Mouse (Mus musculus): ENCODE results near the gene Fam149a. TPM values are rescaled to one million over a fixed set of nuclear protein-coding genes. Genes with fewer than 3 reads are reported as not detected.

Gene Fam149a
- polyA plus RNA-seq (2015; fragmentation: Nextera tagmentation; extraction: Ambion mirVana): 13.9 and 15.7 TPM in 2 replicates

DNA sequence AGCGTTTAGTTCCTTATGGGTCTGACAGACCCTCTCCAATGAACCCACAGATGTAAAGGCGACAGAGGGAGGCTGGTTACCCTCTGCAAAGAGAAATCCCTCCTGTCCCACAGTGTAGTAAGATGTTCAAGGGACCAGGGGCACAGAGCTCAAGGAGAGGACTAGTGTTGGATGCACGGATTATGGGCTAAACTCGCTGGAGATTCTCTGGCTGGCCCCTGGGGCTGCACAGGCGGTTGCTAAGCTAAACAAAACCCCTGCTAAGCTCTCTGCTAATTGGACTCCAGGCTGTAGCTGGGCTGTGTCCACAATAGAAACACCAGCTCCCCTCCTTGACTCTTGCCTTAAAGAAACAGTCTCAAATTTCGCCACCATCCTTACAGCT is at the start of gene Fam149a:
Fam149a (minus strand) TSS at position 329 of the 385 bp plus-strand sequence.
- no peak within 1 kb of the TSS for H3K27ac ChIP-seq (replicated peaks)

GRCm38 (mm10) chr8:45420151-45420550 is 38.1 kb upstream of the Fam149a start:
- no peak overlapping the region for H3K4me3 ChIP-seq (replicated peaks)
- ATAC-seq (ENCODE audit: insufficient number of reproducible peaks, low FRiP score, low TSS enrichment, low read depth): no peak
- no peak overlapping the region for H3K4me2 ChIP-seq (replicated peaks)
- no peaks in the 10 kb centered on the region for H3K27me3 ChIP-seq
- H3K36me3 ChIP-seq: no peaks in the 10 kb centered on the region
- H3K27ac ChIP-seq (replicated peaks): no peak overlapping the region
- no peak overlapping the region for H3K9ac ChIP-seq
- H3K4me1 ChIP-seq: no peaks in the 10 kb centered on the region
- no peaks in the 10 kb centered on the region for H3K9me3 ChIP-seq (replicated peaks)
- 82% methylated on average over 7 of the region's 7 CpGs for WGBS

More for the DNA sequence above, at the start of gene Fam149a:
- WGBS: 3% methylated on average over 6 of the region's 6 CpGs
- peaks cover 13% of the 10 kb centered on the region for H3K4me1 ChIP-seq
- peaks cover 12% of the 10 kb centered on the region; the same call in 1 of the 2 replicates for H3K27me3 ChIP-seq
- H3K4me2 ChIP-seq (replicated peaks): peak within 1 kb of the TSS; percentile 70
- ATAC-seq (ENCODE audit: insufficient number of reproducible peaks, low FRiP score, low TSS enrichment, low read depth): peak; percentile 56
- H3K4me3 ChIP-seq (replicated peaks): peak within 1 kb of the TSS; percentile 37
- no peaks in the 10 kb centered on the region for H3K36me3 ChIP-seq
- H3K9me3 ChIP-seq (replicated peaks): no peaks in the 10 kb centered on the region
- no peak within 1 kb of the TSS for H3K9ac ChIP-seq

DNA sequence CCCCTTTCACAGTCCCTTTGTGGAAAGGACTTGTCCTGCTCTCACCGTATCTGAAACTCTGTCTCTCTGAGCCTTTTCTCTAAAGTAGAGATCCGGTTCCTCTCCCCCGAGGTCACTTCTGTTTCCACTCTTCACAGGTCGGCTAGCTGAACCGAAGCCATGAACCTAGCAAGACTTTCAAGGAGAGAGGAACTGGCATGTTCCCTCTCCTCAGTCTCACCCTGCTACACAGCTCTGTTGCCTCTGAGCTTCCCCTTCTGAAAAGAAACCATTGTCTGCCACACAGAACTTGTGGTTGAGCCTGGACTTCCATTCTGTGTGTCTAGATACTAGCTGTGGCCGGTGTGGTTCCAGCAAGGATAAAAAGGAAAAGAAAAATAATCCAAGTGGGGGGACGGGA is 32.9 kb upstream of the Fam149a start:
- WGBS: 63% methylated on average over 7 of the region's 7 CpGs
- Histone ChIP-seq H3K4me2 (replicated peaks) (no peak overlapping the region), H3K27ac (replicated peaks) (no peak overlapping the region), H3K36me3 (no peaks in the 10 kb centered on the region), H3K9me3 (replicated peaks) (no peaks in the 10 kb centered on the region), H3K4me3 (replicated peaks) (no peak overlapping the region), H3K27me3 (no peaks in the 10 kb centered on the region), H3K9ac (no peak overlapping the region), H3K4me1 (no peaks in the 10 kb centered on the region; the same call in 1 of the 2 replicates)
- no peak for ATAC-seq (ENCODE audit: insufficient number of reproducible peaks, low FRiP score, low TSS enrichment, low read depth)

DNA sequence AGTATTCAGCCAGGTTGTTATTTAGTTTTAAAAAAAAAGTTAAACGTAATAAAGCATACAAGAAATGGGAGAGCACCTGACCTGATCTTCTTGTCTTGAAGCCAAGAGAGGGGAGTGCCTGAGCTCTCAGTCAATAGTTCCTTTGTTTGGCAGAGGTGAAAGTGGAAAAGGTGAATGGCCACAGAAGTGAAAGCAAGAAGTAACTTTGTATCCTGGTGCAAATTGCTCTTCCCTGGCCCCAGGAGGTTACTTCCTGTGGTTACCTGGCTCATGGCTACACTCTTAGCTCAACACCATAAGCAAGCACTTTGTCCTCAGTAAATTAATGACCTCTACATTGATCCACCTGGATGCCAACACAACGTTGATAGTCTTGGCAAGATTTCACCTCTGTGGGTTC is 28.8 kb upstream of the Fam149a start, which contains the start of gene Tlr3:
Tlr3 (minus strand) TSS at position 199 of the 400 bp plus-strand sequence.
- Histone ChIP-seq H3K9me3 (replicated peaks) (no peaks in the 10 kb centered on the region), H3K27me3 (no peaks in the 10 kb centered on the region), H3K4me1 (no peaks in the 10 kb centered on the region; the same call in 1 of the 2 replicates), H3K27ac (replicated peaks) (peak within 1 kb of the TSS; percentile 63), H3K36me3 (no peaks in the 10 kb centered on the region), H3K4me2 (replicated peaks) (peak within 1 kb of the TSS; percentile 64), H3K4me3 (replicated peaks) (peak within 1 kb of the TSS; percentile 50), H3K9ac (peak within 1 kb of the TSS; percentile 24; the same call in 1 of the 2 replicates)
- ATAC-seq (ENCODE audit: insufficient number of reproducible peaks, low FRiP score, low TSS enrichment, low read depth): no peak
- 43% methylated on average over 2 of the region's 2 CpGs for WGBS

- peak; percentile 91 for ATAC-seq (ENCODE audit: insufficient number of reproducible peaks, low FRiP score, low TSS enrichment, low read depth)
- 6% methylated on average over 18 of the region's 18 CpGs for WGBS
- Histone ChIP-seq H3K4me1 (no peaks in the 10 kb centered on the region; the same call in 1 of the 2 replicates), H3K27ac (replicated peaks) (peak overlapping the region; percentile 63), H3K9ac (peak overlapping the region; percentile 24; the same call in 1 of the 2 replicates), H3K4me2 (replicated peaks) (peak overlapping the region; percentile 64), H3K9me3 (replicated peaks) (no peaks in the 10 kb centered on the region), H3K36me3 (no peaks in the 10 kb centered on the region), H3K27me3 (no peaks in the 10 kb centered on the region), H3K4me3 (replicated peaks) (peak overlapping the region; percentile 50)
Measured at GRCm38 (mm10) chr8:45410146-45410880, 28.2 kb upstream of the Fam149a start.

- no peaks in the 10 kb centered on the region for H3K9me3 ChIP-seq (replicated peaks)
- 38% methylated on average over 4 of the region's 4 CpGs for WGBS
- H3K27me3 ChIP-seq: no peaks in the 10 kb centered on the region
- no peak overlapping the region for H3K9ac ChIP-seq
- H3K27ac ChIP-seq (replicated peaks): peak overlapping the region; percentile 63
- H3K4me3 ChIP-seq (replicated peaks): peak overlapping the region; percentile 50
- H3K4me1 ChIP-seq: no peaks in the 10 kb centered on the region; the same call in 1 of the 2 replicates
- H3K4me2 ChIP-seq (replicated peaks): peak overlapping the region; percentile 64
- no peaks in the 10 kb centered on the region for H3K36me3 ChIP-seq
- no peak for ATAC-seq (ENCODE audit: insufficient number of reproducible peaks, low FRiP score, low TSS enrichment, low read depth)
Measured at GRCm38 (mm10) chr8:45409702-45410101, 27.6 kb upstream of the Fam149a start.

GRCm38 (mm10) chr8:45383250-45383649 is 1.2 kb upstream of the Fam149a start:
- H3K4me2 ChIP-seq (replicated peaks): no peak overlapping the region
- H3K36me3 ChIP-seq: no peaks in the 10 kb centered on the region
- H3K4me3 ChIP-seq (replicated peaks): no peak overlapping the region
- no peak overlapping the region for H3K27ac ChIP-seq (replicated peaks)
- no peak for ATAC-seq (ENCODE audit: insufficient number of reproducible peaks, low FRiP score, low TSS enrichment, low read depth)
- peaks cover 13% of the 10 kb centered on the region for H3K4me1 ChIP-seq
- no peaks in the 10 kb centered on the region for H3K9me3 ChIP-seq (replicated peaks)
- no peak overlapping the region for H3K9ac ChIP-seq
- H3K27me3 ChIP-seq: peaks cover 12% of the 10 kb centered on the region; the same call in 1 of the 2 replicates
- WGBS: 53% methylated on average over 1 of the region's 1 CpGs

GRCm38 (mm10) chr8:45381075-45381962 is 772 bp downstream of the Fam149a start:
- Histone ChIP-seq H3K27ac (replicated peaks) (no peak overlapping the region), H3K27me3 (peaks cover 12% of the 10 kb centered on the region; the same call in 1 of the 2 replicates), H3K4me1 (peaks cover 13% of the 10 kb centered on the region), H3K4me2 (replicated peaks) (peak overlapping the region; percentile 70), H3K4me3 (replicated peaks) (peak overlapping the region; percentile 37), H3K9me3 (replicated peaks) (no peaks in the 10 kb centered on the region), H3K36me3 (no peaks in the 10 kb centered on the region), H3K9ac (no peak overlapping the region)
- no peak for ATAC-seq (ENCODE audit: insufficient number of reproducible peaks, low FRiP score, low TSS enrichment, low read depth)
- 3% methylated on average over 38 of the region's 38 CpGs for WGBS

- peaks cover 12% of the 10 kb centered on the region; the same call in 1 of the 2 replicates for H3K27me3 ChIP-seq
- peaks cover 13% of the 10 kb centered on the region for H3K4me1 ChIP-seq
- H3K9ac ChIP-seq: no peak overlapping the region
- no peak overlapping the region for H3K27ac ChIP-seq (replicated peaks)
- ATAC-seq (ENCODE audit: insufficient number of reproducible peaks, low FRiP score, low TSS enrichment, low read depth): peak; percentile 63
- no peaks in the 10 kb centered on the region for H3K9me3 ChIP-seq (replicated peaks)
- no peaks in the 10 kb centered on the region for H3K36me3 ChIP-seq
- no peak overlapping the region for H3K4me2 ChIP-seq (replicated peaks)
- WGBS: 26% methylated on average over 4 of the region's 4 CpGs
- H3K4me3 ChIP-seq (replicated peaks): no peak overlapping the region
Measured at GRCm38 (mm10) chr8:45380598-45380997, 1.5 kb downstream of the Fam149a start.

DNA sequence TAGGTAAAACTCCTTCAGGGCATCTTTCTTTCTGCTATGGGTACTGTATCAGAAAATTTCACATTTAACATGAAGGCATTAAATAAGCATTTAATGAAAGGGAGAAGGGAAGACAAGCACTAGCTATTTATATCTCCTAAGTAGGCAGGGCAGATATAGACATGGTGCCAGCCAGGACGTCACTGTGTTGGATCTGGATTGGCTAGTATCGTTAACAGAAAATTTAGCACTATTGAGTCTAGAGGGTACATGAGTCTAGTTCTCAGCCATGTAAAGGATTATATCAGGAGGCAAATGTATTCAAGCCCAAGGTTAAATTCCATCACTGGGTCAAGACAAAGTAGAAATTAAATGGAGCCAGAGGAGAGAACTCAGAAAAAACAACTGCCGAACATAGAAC is 8.0 kb downstream of the Fam149a start:
- H3K27me3 ChIP-seq: no peaks in the 10 kb centered on the region
- WGBS: 75% methylated on average over 3 of the region's 3 CpGs
- no peaks in the 10 kb centered on the region for H3K4me1 ChIP-seq
- H3K27ac ChIP-seq (replicated peaks): no peak overlapping the region
- H3K9me3 ChIP-seq (replicated peaks): no peaks in the 10 kb centered on the region
- no peak for ATAC-seq (ENCODE audit: insufficient number of reproducible peaks, low FRiP score, low TSS enrichment, low read depth)
- H3K9ac ChIP-seq: no peak overlapping the region
- no peak overlapping the region for H3K4me2 ChIP-seq (replicated peaks)
- no peak overlapping the region for H3K4me3 ChIP-seq (replicated peaks)
- H3K36me3 ChIP-seq: no peaks in the 10 kb centered on the region

DNA sequence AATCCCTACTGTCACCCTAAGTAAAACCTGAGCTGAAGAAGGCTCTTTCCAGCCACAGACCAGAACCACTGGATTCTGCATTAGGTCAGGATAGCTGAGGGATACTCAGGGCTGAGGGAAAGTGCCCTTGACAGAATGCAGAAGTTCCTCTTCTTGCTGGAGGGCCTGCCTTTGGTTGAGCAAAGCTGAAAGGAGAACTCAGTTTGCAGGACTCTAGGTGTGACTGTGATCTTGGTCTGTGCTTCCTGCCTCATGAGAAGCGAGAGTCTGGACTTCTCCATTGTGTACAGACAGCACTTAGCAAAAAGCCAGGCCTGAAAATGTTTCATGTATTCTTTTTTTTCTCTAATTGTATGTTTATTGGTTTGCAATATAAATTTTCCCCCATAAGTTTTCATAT is 14.9 kb downstream of the Fam149a start:
- Histone ChIP-seq H3K27me3 (no peaks in the 10 kb centered on the region), H3K4me2 (replicated peaks) (no peak overlapping the region), H3K4me3 (replicated peaks) (no peak overlapping the region), H3K36me3 (no peaks in the 10 kb centered on the region), H3K4me1 (no peaks in the 10 kb centered on the region), H3K9ac (no peak overlapping the region), H3K9me3 (replicated peaks) (no peaks in the 10 kb centered on the region), H3K27ac (replicated peaks) (no peak overlapping the region)
- WGBS: 91% methylated on average over 1 of the region's 1 CpGs
- ATAC-seq (ENCODE audit: insufficient number of reproducible peaks, low FRiP score, low TSS enrichment, low read depth): no peak
